Mouse (Mus musculus) heart, embryonic 10.5 days (tissue): ENCODE results near the gene Il3. TPM values are rescaled to one million over a fixed set of nuclear protein-coding genes. Genes with fewer than 3 reads are reported as not detected.

Experiments used
- DNase-seq: peaks from one replicate; pipeline ENCODE4 v3.0.0-alpha.2; 2017; ENCODE audit warnings: low spot score
- H3K27ac ChIP-seq: fragments of 300-500 bp; sonication (generic); 2 replicates; pipeline ENCODE4 v1.5.1; 2016; ENCODE audit warnings: mild to moderate bottlenecking
- H3K27me3 ChIP-seq: fragments of 300-500 bp; sonication (generic); 2 replicates; pipeline ENCODE4 v1.6.1; 2016; ENCODE audit warnings: mild to moderate bottlenecking; ENCODE audit not compliant: poor library complexity, insufficient read depth, severe bottlenecking
- H3K36me3 ChIP-seq: fragments of 300-500 bp; sonication (generic); 2 replicates; pipeline ENCODE4 v1.6.1; 2016; ENCODE audit warnings: mild to moderate bottlenecking, moderate library complexity
- H3K4me1 ChIP-seq: fragments of 300-500 bp; sonication (generic); 2 replicates; pipeline ENCODE4 v1.6.1; 2016; ENCODE audit warnings: mild to moderate bottlenecking
- H3K4me3 ChIP-seq: fragments of 300-500 bp; sonication (generic); 2 replicates; pipeline ENCODE4 v1.5.1; 2016; ENCODE audit warnings: mild to moderate bottlenecking, moderate library complexity
- H3K9me3 ChIP-seq: fragments of 300-500 bp; sonication (generic); 2 replicates; pipeline ENCODE4 v1.6.1; 2016; ENCODE audit warnings: mild to moderate bottlenecking, moderate library complexity
- WGBS: fragments of 180-500 bp; shearing (Covaris S2); methylation state at CpG from one replicate; pipeline ENCODE4 v1.1.7; 2016; 5-methylcytosine and 5-hydroxymethylcytosine counted together
- polyA plus RNA-seq: library from polyadenylated mRNA; unstranded; fragments of >200 nt; fragmentation: Nextera tagmentation; extraction: Ambion mirVana; gene quantifications from 2 replicates; pipeline ENCODE4 v1.2.1, GENCODE M21; 2016

The Il3 gene
- not detected in 2 replicates for polyA plus RNA-seq

DNA sequence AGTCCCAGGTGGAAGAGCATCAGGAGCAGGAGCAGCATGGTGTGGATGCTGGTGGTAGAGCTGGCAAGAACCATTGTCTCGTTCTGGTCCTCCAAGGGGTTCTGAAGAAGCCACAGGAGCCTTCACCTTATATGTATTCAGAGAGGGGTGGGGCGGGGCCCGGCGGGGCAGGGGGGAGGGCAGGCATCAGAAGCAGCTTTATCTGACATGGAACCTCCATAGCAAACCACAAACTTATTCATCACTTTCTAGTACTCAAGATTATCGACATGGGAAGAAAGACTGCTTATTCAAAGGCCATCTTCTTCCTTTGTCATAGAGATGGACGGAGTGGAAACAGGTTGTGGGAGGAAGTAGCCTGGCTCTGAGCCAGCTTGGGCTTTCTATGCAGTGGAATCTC is at the start of gene Il3:
Gene Il3, minus strand, starts transcription at position 101 of the 400 bp plus-strand sequence.
- Histone ChIP-seq H3K4me1 (0 out of 2 replicates have a peak, but pooled peaks cover 4% of the 10 kb centered on the region), H3K9me3 (no peaks in the 10 kb centered on the region), H3K4me3 (no peak within 1 kb of the TSS), H3K36me3 (no peaks in the 10 kb centered on the region), H3K27ac (no peak within 1 kb of the TSS), H3K27me3 (no peaks in the 10 kb centered on the region)
- 72% methylated on average over 6 of the region's 6 CpGs for WGBS
- no peak for DNase-seq

DNA sequence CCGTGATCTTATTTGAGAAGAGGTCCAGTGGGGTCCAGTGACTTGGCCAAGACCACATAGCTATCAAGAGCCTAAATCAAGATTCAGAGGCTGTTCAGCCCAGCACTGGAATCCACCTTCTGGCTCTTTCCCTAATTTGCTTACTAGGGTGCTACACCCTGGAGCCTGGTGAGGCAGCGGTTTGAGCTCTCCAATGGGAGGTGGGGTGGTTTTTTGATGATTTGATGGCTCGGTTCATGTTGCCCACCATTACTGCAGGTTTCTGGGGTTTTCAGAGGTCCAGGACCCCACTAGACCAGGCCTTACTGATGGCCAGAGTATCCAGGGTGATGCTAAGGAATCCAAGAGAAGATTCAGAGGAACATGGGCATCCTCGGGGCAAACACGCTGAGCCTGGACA is 48.3 kb upstream of the Il3 start:
- WGBS, result 87% methylated on average over 5 of the region's 5 CpGs
- Histone ChIP-seq H3K36me3 (no peaks in the 10 kb centered on the region), H3K27me3 (no peaks in the 10 kb centered on the region), H3K4me3 (no peak overlapping the region), H3K9me3 (no peaks in the 10 kb centered on the region), H3K27ac (no peak overlapping the region), H3K4me1 (peaks cover 43% of the 10 kb centered on the region)
- no peak for DNase-seq

DNA sequence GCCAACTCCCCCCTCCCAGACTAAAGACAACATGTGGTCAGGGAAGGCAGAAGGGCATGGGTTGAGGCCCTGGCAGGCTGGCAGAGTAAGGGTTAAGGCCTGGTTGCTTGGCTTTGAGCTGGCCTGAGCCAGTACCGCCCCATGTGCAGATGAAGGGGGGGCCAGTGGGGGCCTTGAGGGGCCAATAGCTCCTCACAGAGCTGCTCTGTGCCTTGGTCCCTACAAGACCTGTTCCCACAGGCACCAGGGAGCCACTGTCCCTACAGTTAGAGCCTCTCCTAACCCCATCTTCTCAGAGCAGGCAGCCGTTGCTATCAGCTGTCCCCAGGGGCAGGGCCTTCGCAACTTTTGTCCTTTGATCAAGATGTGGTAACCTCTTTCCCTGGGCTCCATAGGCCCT is 47.7 kb upstream of the Il3 start:
- H3K4me3 ChIP-seq, result no peak overlapping the region
- H3K27me3 ChIP-seq, result no peaks in the 10 kb centered on the region
- no peaks in the 10 kb centered on the region for H3K36me3 ChIP-seq
- no peaks in the 10 kb centered on the region for H3K9me3 ChIP-seq
- WGBS, result 8% methylated on average over 3 of the region's 3 CpGs
- H3K27ac ChIP-seq, result peak overlapping the region; percentile 37; the same call in 1 of the 2 replicates
- DNase-seq, result no peak
- peaks cover 37% of the 10 kb centered on the region for H3K4me1 ChIP-seq

GRCm38 (mm10) chr11:54313391-54314360 is 46.6 kb upstream of the Il3 start:
- Histone ChIP-seq H3K27ac (peak overlapping the region; percentile 66), H3K4me1 (peaks cover 36% of the 10 kb centered on the region), H3K27me3 (no peaks in the 10 kb centered on the region), H3K9me3 (no peaks in the 10 kb centered on the region), H3K4me3 (no peak overlapping the region), H3K36me3 (no peaks in the 10 kb centered on the region)
- WGBS, result 41% methylated on average over 7 of the region's 7 CpGs
- DNase-seq, result no peak

GRCm38 (mm10) chr11:54312603-54313002 is 45.5 kb upstream of the Il3 start:
- H3K9me3 ChIP-seq, result no peaks in the 10 kb centered on the region
- H3K4me1 ChIP-seq, result peaks cover 36% of the 10 kb centered on the region
- DNase-seq, result no peak
- H3K27me3 ChIP-seq, result no peaks in the 10 kb centered on the region
- WGBS, result 36% methylated on average over 1 of the region's 1 CpGs
- peak overlapping the region; percentile 66 for H3K27ac ChIP-seq
- no peaks in the 10 kb centered on the region for H3K36me3 ChIP-seq
- no peak overlapping the region for H3K4me3 ChIP-seq

GRCm38 (mm10) chr11:54312021-54312420 is 44.9 kb upstream of the Il3 start:
- H3K27me3 ChIP-seq, result peaks cover 1% of the 10 kb centered on the region; the same call in 1 of the 2 replicates
- H3K9me3 ChIP-seq, result no peaks in the 10 kb centered on the region
- DNase-seq, result no peak
- no peaks in the 10 kb centered on the region for H3K36me3 ChIP-seq
- WGBS, result 12% methylated on average over 5 of the region's 5 CpGs
- H3K4me1 ChIP-seq, result peaks cover 36% of the 10 kb centered on the region
- H3K27ac ChIP-seq, result peak overlapping the region; percentile 52
- no peak overlapping the region for H3K4me3 ChIP-seq

DNA sequence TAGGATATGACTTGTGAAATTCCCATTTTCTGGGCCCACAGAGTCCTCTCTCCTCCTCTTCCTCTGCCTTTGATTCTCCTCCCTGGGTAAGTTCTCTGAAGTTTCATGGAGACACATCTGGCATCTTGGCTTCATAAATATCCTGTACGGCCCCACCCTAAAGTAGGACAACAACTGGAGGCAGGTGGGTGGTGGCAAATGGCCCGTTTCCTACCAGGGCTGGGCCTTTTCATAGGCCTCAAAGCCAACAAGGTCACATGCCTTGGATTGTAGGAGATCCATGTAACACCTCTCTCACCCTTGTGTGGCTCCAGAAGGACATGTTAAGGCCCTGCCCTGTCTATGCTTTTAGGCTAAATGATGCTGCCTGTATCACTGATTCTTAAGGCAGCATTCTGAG is 43.5 kb upstream of the Il3 start:
- H3K27ac ChIP-seq, result no peak overlapping the region
- H3K27me3 ChIP-seq, result peaks cover 16% of the 10 kb centered on the region
- WGBS, result 82% methylated on average over 2 of the region's 2 CpGs
- no peak for DNase-seq
- H3K36me3 ChIP-seq, result no peaks in the 10 kb centered on the region
- peaks cover 36% of the 10 kb centered on the region for H3K4me1 ChIP-seq
- no peaks in the 10 kb centered on the region for H3K9me3 ChIP-seq
- no peak overlapping the region for H3K4me3 ChIP-seq

DNA sequence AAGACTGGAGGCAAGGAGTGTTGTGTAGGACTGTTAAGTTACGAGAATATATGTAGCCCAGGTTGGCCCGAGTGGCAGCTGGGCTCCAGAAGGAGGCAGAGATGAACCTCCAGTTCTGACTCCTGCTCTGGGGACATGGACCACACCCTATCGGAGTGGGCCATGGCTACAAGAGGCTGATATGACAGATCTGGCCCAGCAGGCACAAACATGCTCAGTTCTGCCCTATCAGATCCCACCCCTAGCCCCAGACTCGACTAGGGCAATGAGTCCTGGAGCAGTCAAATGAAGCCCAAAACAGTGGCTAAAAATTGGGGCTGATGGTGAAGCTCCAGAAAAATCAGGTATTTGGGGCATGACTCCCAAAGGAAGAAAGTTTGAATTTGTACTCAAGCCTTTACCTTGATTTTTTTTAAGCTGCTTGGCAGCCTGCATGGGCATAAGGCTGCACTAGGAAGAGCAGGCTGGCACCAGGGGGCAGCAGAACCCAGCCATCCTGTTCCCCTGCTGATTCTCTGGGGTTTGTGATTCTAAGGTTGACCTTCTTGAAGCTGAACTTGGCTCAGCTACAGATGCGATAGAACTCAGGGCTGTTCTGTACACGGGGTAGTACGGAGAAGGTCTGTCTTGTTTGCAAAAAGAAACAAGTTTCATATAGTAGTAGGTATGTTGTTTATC is 40.2 kb upstream of the Il3 start:
- H3K27ac ChIP-seq, result no peak overlapping the region

GRCm38 (mm10) chr11:54305331-54305730 is 38.3 kb upstream of the Il3 start:
- Histone ChIP-seq H3K27ac (no peak overlapping the region), H3K4me1 (peaks cover 12% of the 10 kb centered on the region), H3K9me3 (no peaks in the 10 kb centered on the region), H3K36me3 (no peaks in the 10 kb centered on the region), H3K27me3 (peaks cover 51% of the 10 kb centered on the region), H3K4me3 (no peak overlapping the region)
- 72% methylated on average over 3 of the region's 3 CpGs for WGBS
- DNase-seq, result no peak

More for the DNA sequence above, 40.2 kb upstream of the Il3 start:
- Histone ChIP-seq H3K9me3 (no peaks in the 10 kb centered on the region), H3K36me3 (no peaks in the 10 kb centered on the region), H3K4me3 (no peak overlapping the region), H3K4me1 (peaks cover 21% of the 10 kb centered on the region), H3K27me3 (peaks cover 45% of the 10 kb centered on the region)
- 62% methylated on average over 7 of the region's 7 CpGs for WGBS
- DNase-seq, result no peak

DNA sequence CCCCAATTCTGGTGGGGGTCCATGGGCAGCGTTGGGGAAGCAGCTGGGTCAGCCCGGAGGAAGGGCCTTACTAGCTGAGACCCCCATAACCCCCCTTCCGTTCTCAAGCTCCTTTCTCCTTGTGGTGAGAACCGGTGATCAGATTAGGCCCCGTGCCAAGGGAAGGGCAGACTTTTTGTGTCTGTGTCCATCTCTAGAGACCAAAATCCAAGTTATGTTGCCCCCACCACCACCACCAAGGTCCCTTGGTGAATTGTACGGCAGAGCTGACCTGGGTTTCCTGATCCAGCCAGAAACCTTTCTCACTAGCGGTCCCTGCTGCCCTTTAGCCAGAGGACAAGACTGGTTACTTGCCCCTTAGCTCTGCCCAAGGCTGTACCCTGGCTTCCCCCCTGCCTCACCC is 37.4 kb upstream of the Il3 start:
- no peak for DNase-seq
- H3K27ac ChIP-seq, result no peak overlapping the region; the same call in 1 of the 2 replicates
- peaks cover 12% of the 10 kb centered on the region for H3K4me1 ChIP-seq
- H3K9me3 ChIP-seq, result no peaks in the 10 kb centered on the region
- H3K27me3 ChIP-seq, result peaks cover 51% of the 10 kb centered on the region
- peak overlapping the region; percentile 70 for H3K4me3 ChIP-seq
- WGBS, result 3% methylated on average over 7 of the region's 7 CpGs
- no peaks in the 10 kb centered on the region for H3K36me3 ChIP-seq

DNA sequence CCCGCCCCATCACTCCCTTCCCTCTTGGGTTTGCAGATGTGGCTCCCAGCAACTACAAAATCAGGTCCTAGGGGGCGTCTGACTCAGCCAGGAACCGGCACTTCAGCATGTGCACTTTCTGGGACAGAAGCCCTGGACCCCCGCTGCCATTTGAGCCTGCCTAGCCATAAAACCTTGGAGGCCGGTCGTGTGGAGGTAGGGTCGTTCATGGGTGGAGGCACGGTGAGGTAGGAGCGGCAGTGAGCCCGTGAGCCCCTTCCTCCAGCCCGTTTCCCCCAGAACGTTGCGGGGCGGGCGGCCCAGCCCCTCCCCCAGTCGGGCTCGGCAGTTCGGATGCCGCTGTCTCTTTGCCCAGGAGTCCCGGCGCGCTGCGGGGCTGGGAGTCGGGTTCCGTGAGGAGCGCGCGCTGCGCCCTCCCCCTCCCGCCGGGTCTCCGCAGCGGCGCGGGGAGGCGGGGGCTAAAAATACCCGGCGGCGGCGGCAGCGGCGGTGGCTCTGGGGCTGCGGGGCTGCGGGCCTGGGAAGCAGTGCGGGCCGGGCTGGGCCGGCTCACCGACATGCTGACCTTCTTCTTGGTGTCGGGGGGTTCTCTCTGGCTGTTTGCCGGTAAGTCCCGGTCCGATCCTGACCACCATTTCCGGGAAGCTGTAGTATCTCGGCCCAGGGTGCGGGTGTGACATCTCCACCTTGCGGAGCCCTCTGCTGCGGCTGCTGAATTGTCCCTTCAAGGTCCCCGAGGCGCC is 36.8 kb upstream of the Il3 start, which contains the start of gene Acsl6:
Gene Acsl6, plus strand, starts transcription at position 71 of the 743 bp plus-strand sequence.
- Histone ChIP-seq H3K36me3 (no peaks in the 10 kb centered on the region), H3K27me3 (peaks cover 51% of the 10 kb centered on the region), H3K4me1 (peaks cover 12% of the 10 kb centered on the region), H3K9me3 (no peaks in the 10 kb centered on the region), H3K27ac (no peak within 1 kb of the TSS; the same call in 1 of the 2 replicates), H3K4me3 (peak within 1 kb of the TSS; percentile 70)
- DNase-seq, result no peak
- under 1% methylated on average over 58 of the region's 59 CpGs for WGBS

DNA sequence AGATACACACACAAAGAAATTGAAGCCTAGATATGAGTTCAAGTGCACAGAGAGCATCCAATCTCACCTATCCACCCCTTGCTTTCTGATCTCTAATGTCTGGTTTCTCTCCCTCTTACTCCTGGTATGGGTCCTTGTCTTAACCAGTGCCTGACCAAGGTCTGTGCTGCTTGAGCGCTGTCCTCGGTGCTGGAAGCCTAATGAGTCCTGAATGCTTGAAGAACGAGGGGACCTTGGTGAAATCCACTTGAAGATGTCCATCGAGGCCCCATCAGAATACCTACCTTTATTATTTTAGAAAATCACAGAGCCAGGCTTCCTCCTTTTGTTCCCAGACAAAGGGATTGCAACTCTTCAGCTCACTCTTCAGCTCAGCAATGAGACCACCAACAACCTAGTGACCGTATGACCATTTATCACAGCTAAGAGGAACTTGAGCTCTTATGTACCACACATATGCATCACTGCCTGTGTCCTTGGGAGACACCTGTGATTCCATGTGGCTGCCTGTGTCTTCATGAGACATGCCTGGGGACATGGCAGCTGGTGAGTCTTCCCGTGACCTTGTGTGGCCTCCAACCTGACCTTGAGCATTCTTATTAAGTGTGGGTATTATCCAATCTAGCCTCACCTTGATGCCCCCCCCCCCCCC is 36.1 kb upstream of the Il3 start:
- peaks cover 51% of the 10 kb centered on the region for H3K27me3 ChIP-seq
- 18% methylated on average over 6 of the region's 6 CpGs for WGBS
- peaks cover 12% of the 10 kb centered on the region for H3K4me1 ChIP-seq
- no peaks in the 10 kb centered on the region for H3K9me3 ChIP-seq
- peak overlapping the region; percentile 70; the same call in 1 of the 2 replicates for H3K4me3 ChIP-seq
- no peaks in the 10 kb centered on the region for H3K36me3 ChIP-seq
- no peak for DNase-seq
- no peak overlapping the region for H3K27ac ChIP-seq
